Mouse (Mus musculus): ENCODE measurements around the gene Nup133.
"Not testable (repeated sequence)": the region's sequence is repeated elsewhere in the genome, so short reads cannot be mapped to it uniquely, and the experiment has no call there.

The Nup133 gene

DNA sequence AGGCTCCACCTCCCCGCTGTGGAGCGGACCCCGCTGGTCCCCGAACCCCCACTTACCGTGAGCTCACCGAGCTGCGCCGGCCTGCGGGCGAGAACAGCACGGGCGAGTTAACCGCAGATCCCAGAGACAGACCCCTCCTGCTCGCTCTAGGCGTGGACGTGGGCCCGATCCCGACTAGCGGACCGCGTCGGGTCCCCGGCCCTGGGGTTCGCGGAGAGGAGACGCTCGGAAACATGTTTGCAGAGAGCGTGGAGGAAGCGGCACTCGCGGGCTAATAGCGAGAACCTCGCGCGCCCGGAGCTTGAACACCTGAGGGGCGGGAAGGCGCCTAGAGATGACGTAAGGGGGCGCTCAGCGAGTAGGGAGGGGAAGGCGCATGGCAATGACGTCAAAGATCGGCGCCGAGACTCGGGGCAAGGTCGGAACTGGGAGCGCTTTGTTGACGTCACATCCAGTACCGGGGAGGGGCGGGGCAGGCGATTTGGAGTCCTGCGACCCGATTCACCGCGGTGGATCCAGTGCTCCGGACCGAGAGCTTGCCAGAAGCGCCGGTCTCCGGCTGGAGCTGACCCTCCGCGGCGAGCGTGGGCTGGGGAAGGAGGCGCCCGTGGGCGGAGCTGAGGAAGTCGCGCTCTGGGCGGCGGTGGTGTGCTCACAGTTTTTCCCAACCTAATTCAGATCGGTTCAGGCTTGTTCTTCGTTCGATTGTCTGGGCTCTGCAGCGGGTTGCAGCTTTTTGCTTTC, at the start of gene Nup133:
TSS of gene Nup133 (minus strand) at position 324 of the 744 bp plus-strand sequence.
- in situ Hi-C loops (cut with MboI, MseI), result no loop called here

DNA sequence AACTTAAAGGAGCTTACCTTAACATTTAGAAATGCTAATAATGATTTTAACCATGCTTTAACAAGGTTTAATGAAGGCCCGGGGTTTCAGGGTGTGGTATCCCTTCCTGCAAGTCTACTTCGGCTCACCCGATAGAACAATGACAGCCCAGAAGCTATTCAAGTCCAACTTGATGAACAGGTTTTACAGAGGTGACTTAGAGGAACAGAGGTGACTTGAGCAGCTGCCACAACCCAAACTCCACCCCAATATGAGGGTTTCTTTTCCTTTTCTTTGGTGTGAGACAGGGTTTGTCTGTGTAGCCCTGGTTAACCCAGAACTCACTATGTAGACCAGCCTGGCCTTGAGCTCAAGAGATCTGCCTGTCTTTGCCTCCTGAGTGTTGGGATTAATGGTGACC, 44.9 kb upstream of the Nup133 start:
- in situ Hi-C loops (cut with MboI, MseI), result no loop called here

DNA sequence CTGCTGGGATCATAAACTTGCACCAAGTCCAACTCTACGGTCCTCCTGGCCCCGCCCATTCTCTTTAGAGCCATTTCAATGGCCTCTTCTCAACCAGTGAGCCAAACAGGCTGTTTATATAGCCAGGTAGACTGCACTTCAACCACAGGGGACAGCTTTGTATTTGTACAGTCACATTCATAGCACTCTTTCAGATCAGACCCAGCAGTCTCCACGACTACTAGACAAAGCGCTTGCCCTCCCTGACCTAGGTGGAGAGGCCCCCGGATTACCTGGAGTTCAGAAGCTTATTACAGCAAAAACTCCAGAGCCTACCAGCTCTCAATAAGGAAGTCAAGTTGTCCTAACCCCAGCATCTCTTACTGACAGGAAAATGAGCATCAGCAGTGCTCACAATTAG, 44.5 kb upstream of the Nup133 start:
- in situ Hi-C loops (cut with MboI, MseI), result no loop called here

DNA sequence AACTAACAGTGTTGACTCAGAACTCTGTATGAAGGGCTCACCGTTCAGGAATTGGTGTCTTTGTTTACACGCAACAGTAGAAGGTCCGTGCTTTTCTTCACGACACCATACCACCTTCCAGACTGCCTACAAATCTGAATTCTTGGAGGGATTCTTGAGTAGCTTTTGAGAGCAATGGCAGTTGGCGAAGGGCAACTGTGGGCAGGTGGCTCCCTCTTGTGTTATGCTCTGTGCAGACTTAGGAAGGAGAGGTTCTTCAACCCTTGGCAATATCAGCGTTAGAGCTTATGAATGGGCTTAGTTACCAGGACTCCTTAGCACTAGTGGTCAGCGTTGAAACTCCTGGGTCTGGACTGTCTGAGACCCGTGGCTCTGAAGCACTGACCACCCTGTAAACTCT, 43.5 kb upstream of the Nup133 start:
- in situ Hi-C loops (cut with MboI, MseI), result no loop called here

DNA sequence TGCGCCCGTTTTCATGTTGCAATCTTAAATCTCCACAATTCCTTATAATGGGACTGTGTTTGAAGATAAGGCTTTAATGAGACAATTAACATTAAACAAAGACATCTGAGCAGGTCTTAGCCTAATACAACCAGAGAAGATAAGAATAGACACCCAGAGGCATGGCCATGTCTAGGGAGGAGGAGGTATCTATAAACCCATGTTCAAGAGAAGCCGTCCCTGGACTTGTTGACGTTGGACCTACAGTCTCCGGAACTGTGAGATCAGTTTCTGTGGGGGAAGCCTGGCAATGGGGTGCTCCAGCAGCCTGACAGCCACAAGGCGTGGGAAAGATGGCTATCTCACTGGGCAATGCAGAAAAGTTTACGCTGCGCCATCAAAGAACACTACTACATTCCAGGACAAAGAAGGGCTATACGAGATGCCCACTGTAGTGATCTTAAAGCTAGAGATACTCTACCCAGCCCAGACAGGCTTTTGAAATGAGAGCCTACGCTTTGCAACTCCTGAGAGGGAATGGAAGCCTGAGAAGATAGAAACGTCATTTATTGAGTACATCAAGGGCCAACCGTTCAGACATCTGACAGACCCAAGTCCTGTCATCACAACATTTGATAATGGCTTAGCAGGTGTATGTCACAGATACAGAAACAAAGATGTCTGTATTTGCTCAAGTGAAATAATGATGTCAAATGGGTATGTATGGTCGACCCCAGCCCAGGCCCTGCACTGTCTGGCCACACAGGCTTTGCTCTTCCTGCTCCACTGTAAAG, 41.4 kb upstream of the Nup133 start:
- in situ Hi-C loops (cut with MboI, MseI), result no loop called here

DNA sequence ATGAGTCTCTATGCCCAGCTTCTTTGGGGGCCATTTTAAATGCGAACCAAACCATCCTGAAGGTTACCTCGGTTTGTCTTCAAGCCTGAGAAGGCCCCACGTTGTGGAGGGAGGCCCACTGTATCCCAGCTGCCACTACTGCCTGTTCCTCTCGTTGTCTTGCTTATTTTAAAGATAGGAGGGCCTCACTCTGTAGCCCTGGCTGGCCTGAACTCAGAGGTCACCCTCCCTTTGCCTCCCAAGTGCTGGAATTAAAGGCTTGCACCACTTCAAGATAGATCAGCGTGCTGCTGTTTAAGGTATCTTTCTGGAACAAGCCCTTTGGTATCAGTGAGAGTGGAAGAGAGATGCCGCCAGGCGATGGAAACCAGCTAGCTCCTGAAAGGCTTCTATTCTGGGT, 40.1 kb upstream of the Nup133 start:
- in situ Hi-C loops (cut with MboI, MseI), result no loop called here

DNA sequence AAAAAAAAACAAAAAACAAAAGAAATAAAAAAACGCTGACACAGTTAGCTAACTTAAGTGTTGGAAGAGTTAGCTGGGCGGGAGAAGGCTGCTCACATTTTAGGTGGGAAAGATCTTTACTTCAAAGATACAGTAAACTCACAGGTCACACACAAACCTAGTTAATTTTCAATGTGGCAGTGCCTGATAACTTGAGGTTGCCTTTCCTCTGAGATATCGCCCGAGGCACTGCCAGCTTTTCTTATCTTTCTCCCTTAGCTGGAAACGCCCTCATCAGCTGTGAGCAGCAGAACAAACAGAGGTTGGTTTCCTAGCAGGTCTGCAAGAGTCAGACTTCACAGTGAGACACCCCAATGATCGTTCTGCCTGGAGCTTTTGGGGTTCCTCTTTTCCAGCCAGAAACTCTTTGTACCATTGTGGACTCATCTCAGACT, 39.6 kb upstream of the Nup133 start:
- in situ Hi-C loops (cut with MboI, MseI), result no loop called here

DNA sequence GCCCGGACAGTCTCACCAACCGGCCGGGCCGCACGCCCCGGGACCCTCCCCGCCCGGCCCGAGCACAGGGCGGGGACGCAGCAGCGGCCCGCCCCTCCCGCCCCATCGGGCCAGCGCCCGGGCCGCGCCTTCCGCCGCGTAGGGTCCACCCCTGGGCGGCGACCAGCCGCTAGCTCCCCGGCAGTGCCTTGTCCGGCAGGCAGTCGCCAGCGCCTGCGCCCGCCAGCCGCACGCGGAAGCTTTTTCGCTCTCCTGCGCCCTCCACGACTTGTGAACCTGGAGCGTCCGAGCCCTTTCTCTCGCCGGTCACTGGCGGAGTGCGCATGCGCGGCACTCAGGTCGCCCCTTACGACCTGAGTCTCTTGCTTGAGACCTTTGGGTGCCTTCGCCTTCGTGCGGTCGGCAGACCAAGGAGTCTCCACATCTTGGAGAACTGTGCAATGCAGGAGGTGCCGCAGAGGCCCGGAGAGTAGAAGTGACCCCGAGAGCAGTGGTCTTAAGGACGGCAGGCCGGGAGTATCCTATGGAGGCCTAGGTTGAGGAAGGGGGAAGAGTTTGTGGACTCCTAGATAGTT, 33.8 kb upstream of the Nup133 start, which contains the start of gene Abcb10:
TSS of gene Abcb10 (minus strand) at position 297 of the 575 bp plus-strand sequence.
- in situ Hi-C loops (cut with MboI, MseI), result no loop called here

DNA sequence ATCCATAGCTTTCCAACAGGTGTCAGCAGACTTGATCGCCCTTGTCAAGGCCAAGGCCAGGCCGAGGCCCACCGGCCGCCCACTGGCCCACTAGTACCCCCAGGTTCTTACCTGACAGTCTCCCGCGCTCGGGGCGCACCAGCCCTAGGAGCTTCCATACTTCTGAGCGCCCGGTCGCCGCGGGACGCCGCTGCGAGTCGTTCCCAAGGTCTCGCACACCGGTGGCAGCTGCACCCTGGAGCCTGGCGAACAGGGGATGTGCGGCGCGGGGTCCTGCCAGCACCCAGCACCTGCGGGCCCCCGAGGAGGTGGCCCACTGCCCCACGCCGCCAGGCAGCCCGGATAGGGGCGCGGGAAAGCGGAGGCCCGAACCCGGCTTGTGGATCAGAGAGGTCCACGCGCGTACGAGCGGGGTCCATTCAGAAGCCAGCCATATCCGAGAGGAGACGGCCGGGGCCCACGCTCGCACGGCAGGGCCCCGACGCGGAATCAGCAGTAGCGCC, 33.3 kb upstream of the Nup133 start:
- in situ Hi-C loops (cut with MboI, MseI), result no loop called here

DNA sequence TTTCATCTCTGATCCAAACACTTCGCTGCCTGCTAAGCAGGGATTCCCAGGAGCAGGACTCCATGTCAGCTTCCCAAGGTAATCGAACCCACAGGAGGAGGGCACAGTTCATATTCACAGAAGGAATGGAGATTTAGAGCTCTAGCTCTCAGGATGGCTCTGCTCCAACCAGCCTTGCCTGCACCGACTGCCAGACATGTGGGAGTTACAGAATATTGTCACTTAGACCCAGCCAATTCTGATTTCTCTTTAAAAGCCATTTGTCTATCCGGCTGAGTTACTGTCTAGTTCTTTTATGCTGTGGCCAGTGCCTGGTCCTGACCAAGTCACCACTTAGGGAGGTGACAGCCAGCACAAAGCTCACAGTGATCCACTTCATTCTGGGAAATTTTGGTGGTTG, 32.6 kb upstream of the Nup133 start:
- in situ Hi-C loops (cut with MboI, MseI), result no loop called here

DNA sequence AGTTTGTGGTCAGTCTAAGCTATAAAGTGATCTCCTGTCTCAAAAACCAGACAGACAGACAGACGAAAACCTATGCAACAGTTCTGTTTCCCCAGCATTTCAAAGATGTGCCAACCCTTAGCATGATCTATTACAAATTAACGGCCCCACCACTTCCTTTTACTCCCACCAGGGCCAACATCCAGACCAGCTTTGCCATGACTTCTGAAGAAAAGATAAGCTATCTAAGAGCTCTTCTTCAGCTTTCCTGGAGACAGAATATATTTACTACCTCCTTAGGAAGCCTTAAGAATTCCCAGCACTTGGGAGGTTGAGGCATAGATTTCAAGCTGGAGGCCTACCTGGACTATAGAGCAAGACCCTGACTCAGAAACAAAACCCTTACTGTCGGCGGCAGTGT, 31.2 kb upstream of the Nup133 start:
- in situ Hi-C loops (cut with MboI, MseI), result no loop called here

DNA sequence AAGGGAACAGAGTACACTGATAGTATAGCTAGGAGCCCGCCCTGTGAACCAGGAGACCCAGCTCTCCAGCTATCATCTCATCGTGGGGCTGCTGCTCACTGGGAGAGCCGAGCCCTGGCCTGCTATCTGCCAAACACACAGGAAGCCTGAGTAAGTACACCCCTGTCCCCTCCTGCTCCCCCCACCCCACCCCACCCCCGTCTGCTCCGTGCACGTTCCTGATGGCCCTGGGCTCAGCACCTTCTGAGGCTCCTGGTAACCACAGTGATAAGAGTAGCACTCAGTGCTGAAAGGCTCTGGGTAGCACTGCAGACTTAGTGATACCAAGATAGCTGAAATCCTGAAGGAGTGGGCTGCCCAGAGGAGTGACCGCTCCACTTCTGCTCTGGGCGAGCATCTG, 29.9 kb upstream of the Nup133 start:
- in situ Hi-C loops (cut with MboI, MseI), result loop anchor here in 1 of 2 experiments (10.0 kb wide), 1 partner anchor 1394 kb away; no protein-coding TSS in a partner anchor

DNA sequence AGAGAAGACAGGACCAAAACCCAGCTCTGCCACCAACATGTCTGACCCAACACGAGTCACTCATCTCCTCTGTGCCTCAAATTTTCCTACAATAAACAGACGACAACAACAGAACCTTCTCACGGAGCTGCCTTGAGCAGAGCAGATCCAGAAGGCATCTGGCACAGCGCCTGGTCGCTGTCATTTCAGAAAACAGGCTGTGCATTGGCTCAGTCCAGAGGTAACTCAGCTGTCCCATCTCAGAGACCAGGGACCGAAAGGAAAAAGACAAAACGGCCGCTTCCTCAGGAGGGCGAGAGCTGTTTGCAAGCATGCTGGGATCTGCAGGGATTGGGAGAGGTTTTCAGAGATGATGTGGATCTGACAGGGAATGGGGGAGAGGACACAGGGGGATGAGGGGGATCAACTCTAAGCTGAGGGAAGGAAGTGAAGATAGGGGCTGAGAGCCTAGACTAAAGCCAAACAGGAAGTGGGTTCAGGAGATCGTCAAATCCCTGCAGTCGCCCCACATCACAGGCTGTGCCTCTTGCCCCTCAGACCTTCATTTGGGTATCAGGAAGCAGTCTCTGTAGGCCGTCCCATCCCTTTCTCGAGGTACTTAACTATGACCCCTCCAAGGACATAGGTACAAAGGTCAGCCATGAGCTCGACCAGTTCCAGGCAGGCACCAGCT, 29.2 kb upstream of the Nup133 start:
- in situ Hi-C loops (cut with MboI, MseI), result loop anchor here in 1 of 2 experiments (10.0 kb wide), 1 partner anchor 1394 kb away; no protein-coding TSS in a partner anchor

DNA sequence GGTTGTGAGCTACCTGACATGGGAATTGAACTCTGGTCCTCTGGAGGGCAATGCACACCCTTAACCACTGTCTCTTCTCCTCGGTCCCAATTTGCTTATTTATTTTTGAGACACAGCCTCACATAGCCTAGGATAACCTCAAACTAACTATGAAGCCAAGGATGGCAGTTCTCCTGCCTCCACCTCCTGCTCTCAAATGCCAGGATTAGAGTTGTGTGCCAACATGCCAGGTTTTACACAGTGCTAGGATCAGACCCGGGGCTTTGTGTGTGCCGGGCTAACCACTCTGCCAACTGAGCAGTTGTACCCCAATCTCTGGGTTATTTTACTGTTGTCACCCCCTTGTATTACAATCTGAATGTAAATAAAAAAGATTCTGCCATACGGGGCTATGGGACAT, 28.4 kb upstream of the Nup133 start:
- in situ Hi-C loops (cut with MboI, MseI), result loop anchor here in 1 of 2 experiments (10.0 kb wide), 1 partner anchor 1393 kb away; no protein-coding TSS in a partner anchor

DNA sequence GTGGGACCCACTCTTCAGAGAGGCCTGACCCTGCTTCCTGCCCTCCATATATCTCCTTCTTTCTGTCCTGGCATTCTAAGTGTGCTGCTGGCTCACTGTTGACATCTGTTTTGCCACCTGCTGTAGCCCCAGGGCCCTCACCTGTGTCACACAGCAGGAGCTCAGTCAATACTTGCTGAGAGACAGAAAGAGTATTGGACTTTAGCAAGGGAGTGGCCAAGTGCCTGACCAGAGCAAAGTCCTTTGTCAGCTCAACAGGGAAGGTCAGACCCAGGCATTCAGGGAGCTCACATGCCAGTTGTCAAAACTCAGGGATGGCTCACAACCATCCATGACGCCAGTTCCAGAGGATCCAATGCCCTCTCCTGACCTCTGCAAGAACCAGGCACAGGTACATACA, 24.4 kb upstream of the Nup133 start:
- in situ Hi-C loops (cut with MboI, MseI), result loop anchor here in 1 of 2 experiments (10.0 kb wide), 1 partner anchor 1389 kb away; no protein-coding TSS in a partner anchor

DNA sequence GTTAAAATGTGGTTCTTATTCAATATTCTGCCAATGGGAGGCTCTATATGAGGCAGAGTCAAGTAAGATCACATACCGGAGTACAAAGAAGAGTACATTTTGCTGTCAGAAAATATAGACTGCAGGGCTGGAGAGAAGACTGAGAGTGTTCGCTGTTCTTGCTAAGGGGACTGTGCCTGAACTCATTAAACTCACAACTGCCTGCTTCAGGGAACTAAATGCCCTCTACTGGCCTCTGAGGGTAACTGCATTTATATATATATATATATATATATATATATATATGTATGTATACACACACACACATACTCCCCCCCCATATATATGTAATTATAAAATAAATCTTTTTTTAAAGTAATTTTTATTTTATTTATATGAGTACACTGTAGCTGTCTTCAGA, 17.8 kb upstream of the Nup133 start:
- in situ Hi-C loops (cut with MboI, MseI), result no loop called here

DNA sequence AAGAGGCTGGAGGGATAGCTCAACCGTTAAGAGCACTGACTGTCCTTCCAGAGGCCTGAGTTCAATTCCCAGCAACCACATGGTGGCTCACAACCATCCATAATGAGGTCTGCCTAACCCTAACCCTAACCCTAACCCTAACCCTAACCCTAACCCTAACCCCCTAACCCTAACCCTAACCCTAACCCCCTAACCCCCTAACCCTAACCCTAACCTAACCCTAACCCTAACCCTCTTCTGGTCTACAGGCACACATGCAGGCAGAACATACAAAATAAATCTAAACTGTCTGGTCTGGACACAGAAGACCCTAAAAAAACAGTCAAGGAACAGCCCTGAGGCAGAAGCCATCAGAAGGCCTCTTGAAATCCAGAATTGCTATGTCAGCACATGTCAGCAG, 12.3 kb upstream of the Nup133 start:
- in situ Hi-C loops (cut with MboI, MseI), result no loop called here

DNA sequence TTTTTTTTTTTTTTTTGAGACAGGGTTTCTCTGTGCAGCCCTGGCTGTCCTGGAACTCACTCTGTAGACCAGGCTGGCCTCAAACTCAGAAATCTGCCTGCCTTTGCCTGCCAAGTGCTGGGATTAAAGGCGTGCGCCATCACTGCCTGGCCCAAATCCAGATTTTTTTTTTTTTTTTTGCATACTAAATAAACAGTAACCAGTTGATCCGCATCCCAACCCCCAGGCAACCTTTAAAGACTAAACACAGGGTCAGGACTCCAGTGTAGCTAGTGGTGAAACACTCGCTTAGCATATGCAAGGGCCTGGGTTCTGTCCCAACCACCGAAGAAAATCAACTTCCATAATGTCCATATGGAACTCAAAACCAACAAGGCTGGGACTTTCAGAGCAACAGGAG, 11.5 kb upstream of the Nup133 start:
- in situ Hi-C loops (cut with MboI, MseI), result not testable (repeated sequence)

DNA sequence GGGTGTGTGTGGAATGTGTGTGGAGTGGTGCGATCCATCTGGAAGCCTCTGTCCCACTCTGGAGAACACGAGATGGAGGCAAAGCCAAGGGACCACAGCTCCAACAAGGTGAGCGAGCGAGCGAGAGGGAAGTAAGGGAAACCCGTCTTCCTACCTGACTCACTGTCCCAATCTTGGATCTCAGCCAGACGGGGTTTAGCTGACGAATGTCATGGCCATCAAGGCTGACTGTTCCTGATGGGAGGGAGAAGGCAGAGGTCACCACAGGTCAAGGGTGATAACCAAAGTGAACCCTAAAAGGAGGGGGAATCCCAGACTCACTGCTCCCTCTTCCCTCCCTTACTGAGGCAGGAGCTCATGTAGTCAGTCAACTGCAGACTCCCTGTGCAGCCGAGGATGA, 11.0 kb upstream of the Nup133 start:
- in situ Hi-C loops (cut with MboI, MseI), result no loop called here

DNA sequence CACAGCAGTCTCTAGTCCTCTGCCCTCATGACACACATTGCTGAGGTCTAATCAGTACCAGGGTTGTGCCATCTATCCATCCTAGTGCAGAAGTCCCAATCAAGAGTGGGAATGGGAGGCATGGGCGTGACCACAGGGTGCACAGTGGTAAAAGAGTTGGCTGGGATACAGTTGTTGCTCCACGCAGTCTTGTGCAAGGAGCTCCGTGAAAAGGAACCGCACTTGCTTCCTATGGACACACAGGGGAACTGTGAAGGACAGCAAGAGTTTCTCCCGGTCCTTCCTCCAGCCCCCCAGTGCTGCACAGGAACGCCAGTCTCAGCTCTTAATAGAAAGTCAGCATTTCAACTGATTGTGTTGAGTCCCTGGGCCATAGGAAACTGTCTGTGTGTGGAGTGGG, 10.4 kb upstream of the Nup133 start:
- in situ Hi-C loops (cut with MboI, MseI), result no loop called here

DNA sequence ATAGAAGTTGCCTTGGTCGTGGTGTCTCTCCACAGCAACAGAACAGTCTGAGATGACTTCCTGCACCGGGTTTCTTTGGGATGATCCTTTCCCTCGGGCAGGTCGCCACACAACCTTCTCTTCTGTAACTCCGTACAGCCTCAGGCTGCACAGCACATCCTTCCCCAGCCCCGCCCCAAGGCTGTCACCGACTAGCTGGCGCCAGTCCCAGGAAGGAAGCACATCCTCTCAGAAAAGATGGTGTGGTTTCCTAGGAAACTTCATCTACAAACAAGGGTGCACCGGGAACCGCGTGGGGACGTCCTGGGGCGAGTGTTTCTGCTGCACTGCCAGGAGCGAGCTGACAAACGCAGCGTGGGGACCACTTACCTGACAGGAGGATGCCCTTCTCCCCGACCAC, 9.1 kb upstream of the Nup133 start:
- in situ Hi-C loops (cut with MboI, MseI), result no loop called here

DNA sequence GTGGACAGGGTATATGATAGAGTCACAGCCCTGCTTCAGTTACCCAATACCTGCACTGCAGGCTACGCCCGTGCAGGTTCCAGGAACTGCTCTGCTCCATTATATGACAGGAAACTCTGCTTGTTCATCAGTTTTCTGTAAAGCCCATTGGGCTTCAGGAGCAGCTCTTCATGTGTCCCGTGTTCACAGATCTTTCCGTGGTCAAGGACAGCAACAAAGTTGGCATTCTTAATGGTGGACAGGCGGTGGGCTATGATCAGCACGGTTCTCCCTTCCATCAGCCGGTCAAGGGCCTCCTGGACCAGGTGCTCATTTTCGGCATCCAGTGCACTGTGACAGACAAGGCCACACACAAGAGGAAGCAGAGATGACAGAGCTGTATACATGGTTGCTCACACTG, 5.2 kb upstream of the Nup133 start:
- in situ Hi-C loops (cut with MboI, MseI), result no loop called here
